Mouse (Mus musculus): ENCODE measurements around the gene Fam168a.
"Not testable (repeated sequence)": the region's sequence is repeated elsewhere in the genome, so short reads cannot be mapped to it uniquely, and the experiment has no call there.

Gene Fam168a

GRCm38 (mm10) chr7:100842175-100842574 is 135.7 kb downstream of the Fam168a start:
- DNase-seq (ENCODE audit: low spot score): no peak

GRCm38 (mm10) chr7:100843866-100844265 is 137.4 kb downstream of the Fam168a start:
- DNase-seq (ENCODE audit: low spot score): no peak

GRCm38 (mm10) chr7:100844385-100845025 is 138.1 kb downstream of the Fam168a start:
- DNase-seq (ENCODE audit: low spot score): no peak

GRCm38 (mm10) chr7:100845026-100845400 is 138.6 kb downstream of the Fam168a start:
- no peak for DNase-seq (ENCODE audit: low spot score)

- DNase-seq (ENCODE audit: low spot score): peak; percentile 72
Measured at GRCm38 (mm10) chr7:100845412-100845811, 139.0 kb downstream of the Fam168a start.

- not testable (repeated sequence) for DNase-seq (ENCODE audit: low spot score)
Measured at GRCm38 (mm10) chr7:100846033-100846432, 139.6 kb downstream of the Fam168a start.

- no peak for DNase-seq (ENCODE audit: low spot score)
Measured at GRCm38 (mm10) chr7:100847131-100847530, 140.7 kb downstream of the Fam168a start.

- DNase-seq (ENCODE audit: low spot score): peak; percentile 89
Measured at GRCm38 (mm10) chr7:100848744-100849143, 142.3 kb downstream of the Fam168a start.

- DNase-seq (ENCODE audit: low spot score): no peak
Measured at GRCm38 (mm10) chr7:100849508-100849907, 143.1 kb downstream of the Fam168a start.

GRCm38 (mm10) chr7:100851481-100852356 is 145.3 kb downstream of the Fam168a start:
- no peak for DNase-seq (ENCODE audit: low spot score)

- no peak for DNase-seq (ENCODE audit: low spot score)
Measured at GRCm38 (mm10) chr7:100853396-100853795, 147.0 kb downstream of the Fam168a start.

GRCm38 (mm10) chr7:100854137-100854814 is 147.8 kb downstream of the Fam168a start:
- no peak for DNase-seq (ENCODE audit: low spot score)

GRCm38 (mm10) chr7:100854861-100855260 is 148.4 kb downstream of the Fam168a start:
- no peak for DNase-seq (ENCODE audit: low spot score)

GRCm38 (mm10) chr7:100855300-100855699 is 148.9 kb downstream of the Fam168a start:
- DNase-seq (ENCODE audit: low spot score): no peak

- DNase-seq (ENCODE audit: low spot score): no peak
Measured at GRCm38 (mm10) chr7:100855795-100856573, 149.5 kb downstream of the Fam168a start.

GRCm38 (mm10) chr7:100860450-100860849 is 154.0 kb downstream of the Fam168a start:
- no peak for DNase-seq (ENCODE audit: low spot score)

GRCm38 (mm10) chr7:100861209-100861608 is 154.8 kb downstream of the Fam168a start:
- no peak for DNase-seq (ENCODE audit: low spot score)

- DNase-seq (ENCODE audit: low spot score): no peak
Measured at GRCm38 (mm10) chr7:100862353-100862752, 155.9 kb downstream of the Fam168a start.

- peak; percentile 89 for DNase-seq (ENCODE audit: low spot score)
Measured at GRCm38 (mm10) chr7:100862828-100863638, 156.6 kb downstream of the Fam168a start, which contains the start of gene Relt. Gene Relt, minus strand, starts transcription at chr7:100863446.

- DNase-seq (ENCODE audit: low spot score): peak; percentile 84
Measured at GRCm38 (mm10) chr7:100866675-100867074, 160.2 kb downstream of the Fam168a start.

- no peak for DNase-seq (ENCODE audit: low spot score)
Measured at GRCm38 (mm10) chr7:100867561-100867960, 161.1 kb downstream of the Fam168a start.

Measured in layer of hippocampus, adult 11-12 months (tissue).